ENCODE assay signal across 26 mouse cellular contexts in the genomic region with DNA sequence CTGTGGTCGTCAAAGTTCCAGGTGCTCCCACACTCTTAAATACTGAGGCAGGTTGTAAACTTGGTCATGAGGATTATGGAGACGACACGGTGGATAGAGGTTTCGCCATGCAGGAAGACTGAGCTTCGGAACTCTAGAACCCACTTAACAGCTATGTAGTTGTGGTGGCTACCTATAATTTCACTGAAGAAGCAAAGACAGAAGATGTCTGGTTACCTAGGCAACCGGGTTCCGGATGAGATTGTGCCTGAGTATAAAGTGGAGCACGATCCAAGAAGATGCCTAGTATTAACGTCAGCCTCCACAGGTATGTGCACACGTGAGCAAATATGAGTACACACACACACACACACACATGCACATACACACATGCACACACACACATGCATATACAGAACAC.
DNase-seq lines count a peak whose midpoint lies in the region; ATAC-seq and TF ChIP-seq lines count a peak whose summit lies in the region.
"Had no signal": no experiment of that assay in that cellular context is flagged by ENCODE, and none has a peak within 500 bp of the region (broad histone marks: within the 10 kb centered on the region; RNA-seq: fewer than 3 reads in every experiment).

No protein-coding gene starts in this region.

- no peak overlapping the region for H3K4me2 ChIP-seq in forebrain, embryonic 16.5 days (ENCODE audit: low read length)
- H3K4me2 ChIP-seq in forebrain, embryonic 11.5 days (ENCODE audit: low read depth, low read length, severe bottlenecking), result no peak overlapping the region
- H3K4me2 ChIP-seq: heart, embryonic 13.5 days; hindbrain, embryonic 14.5 days; kidney, embryonic 15.5 days; neural tube, embryonic 12.5 days had no signal

- no peak for TF ChIP-seq CTCF in layer of hippocampus, adult 2 months (conservative IDR thresholded peaks at IDR 0.05)

- H3K27ac ChIP-seq in forebrain, embryonic 16.5 days (ENCODE audit: low read length), result peak overlapping the region; percentile 67
- H3K27ac ChIP-seq in forebrain, embryonic 11.5 days (ENCODE audit: low read depth, low read length), result no peak overlapping the region
- H3K27ac ChIP-seq in layer of hippocampus, adult 2 months, result peak overlapping the region; percentile 83
- H3K27ac ChIP-seq: heart, embryonic 13.5 days; hindbrain, embryonic 14.5 days; kidney, embryonic 15.5 days; liver, embryonic 14.5 days; neural tube, embryonic 12.5 days had no signal

- no peak for DNase-seq in forebrain, embryonic 11.5 days (ENCODE audit: low spot score)
- peak in 1 of 2 experiments; percentile 17 for DNase-seq in layer of hippocampus, adult 2 months (ENCODE audit: low spot score in 2 of 2)
- DNase-seq in layer of hippocampus, postnatal 36 days, result no peak
- peak; percentile 44 for DNase-seq in right cerebral cortex, adult 18-20 months
- no peak for DNase-seq in right cerebral cortex, postnatal 25 days
- peak; percentile 8 for DNase-seq in right cerebral cortex, postnatal 14 days
- DNase-seq: adrenal gland, postnatal 14 days; cerebellum, adult 2 months; cerebellum, postnatal 14 days; gastrocnemius, postnatal 10 days; heart, postnatal 10 days; kidney, adult 18-20 months; kidney, postnatal 25 days; liver; lung, adult 2 months; lung, postnatal 10 days; midbrain, embryonic 14.5 days; thymus, postnatal 4 days had no signal

- H3K4me1 ChIP-seq in forebrain, embryonic 16.5 days (replicated peaks; ENCODE audit: control insufficient read depth, insufficient read depth, low read length), result peaks cover 10% of the 10 kb centered on the region
- no peaks in the 10 kb centered on the region for H3K4me1 ChIP-seq in forebrain, embryonic 11.5 days (replicated peaks; ENCODE audit: control insufficient read depth, insufficient read depth, low read length)
- H3K4me1 ChIP-seq: heart, embryonic 13.5 days; kidney, embryonic 15.5 days; neural tube, embryonic 12.5 days had no signal

- no peak overlapping the region for H3K9ac ChIP-seq in forebrain, embryonic 16.5 days (replicated peaks; ENCODE audit: low read depth, low read length)
- no peak overlapping the region for H3K9ac ChIP-seq in forebrain, embryonic 11.5 days (ENCODE audit: low read length)
- H3K9ac ChIP-seq: heart, embryonic 13.5 days; hindbrain, embryonic 14.5 days; kidney, embryonic 15.5 days; liver, embryonic 14.5 days; neural tube, embryonic 12.5 days had no signal

- ATAC-seq in forebrain, embryonic 16.5 days, result no peak
- ATAC-seq in forebrain, embryonic 11.5 days (replicated peaks; ENCODE audit: low FRiP score), result no peak
- ATAC-seq in monocyte, adult 5-6 weeks (replicated peaks; ENCODE audit: insufficient number of reproducible peaks, low FRiP score, low TSS enrichment, poor library complexity, severe bottlenecking), result no peak

- WGBS in forebrain, embryonic 16.5 days, result 82% methylated on average over 10 of the region's 10 CpGs
- 93% methylated on average over 10 of the region's 10 CpGs for WGBS in forebrain, embryonic 11.5 days

- no peaks in the 10 kb centered on the region for H3K9me3 ChIP-seq in forebrain, embryonic 16.5 days (ENCODE audit: control insufficient read depth, low read length)
- no peaks in the 10 kb centered on the region for H3K9me3 ChIP-seq in forebrain, embryonic 11.5 days (ENCODE audit: control insufficient read depth, low read length)
- H3K9me3 ChIP-seq: heart, embryonic 13.5 days; kidney, embryonic 15.5 days; neural tube, embryonic 12.5 days had no signal

- no peaks in the 10 kb centered on the region for H3K36me3 ChIP-seq in forebrain, embryonic 16.5 days (ENCODE audit: control insufficient read depth, insufficient read depth)
- H3K36me3 ChIP-seq in forebrain, embryonic 11.5 days (ENCODE audit: control insufficient read depth, insufficient read depth, low read length), result no peaks in the 10 kb centered on the region
- H3K36me3 ChIP-seq: heart, embryonic 13.5 days; kidney, embryonic 15.5 days; neural tube, embryonic 12.5 days had no signal

- H3K4me3 ChIP-seq in forebrain, embryonic 16.5 days (replicated peaks; ENCODE audit: low read length), result no peak overlapping the region
- no peak overlapping the region for H3K4me3 ChIP-seq in forebrain, embryonic 11.5 days (ENCODE audit: low read depth, low read length)
- no peak overlapping the region for H3K4me3 ChIP-seq in layer of hippocampus, adult 2 months
- H3K4me3 ChIP-seq: heart, embryonic 13.5 days; kidney, embryonic 15.5 days; myocyte; neural tube, embryonic 12.5 days had no signal

- no peaks in the 10 kb centered on the region for H3K27me3 ChIP-seq in forebrain, embryonic 16.5 days (replicated peaks; ENCODE audit: control insufficient read depth, insufficient read depth, low read length)
- no peaks in the 10 kb centered on the region for H3K27me3 ChIP-seq in forebrain, embryonic 11.5 days (ENCODE audit: control insufficient read depth, insufficient read depth, low read length)
- H3K27me3 ChIP-seq: heart, embryonic 13.5 days; kidney, embryonic 15.5 days; neural tube, embryonic 12.5 days had no signal

Comparison
In these comparisons a context has a peak if more than half of its experiments do, and no peak if none do; other contexts are left out.
1. DNase-seq: peak in right cerebral cortex, adult 18-20 months (single experiment) and right cerebral cortex, postnatal 14 days (single experiment); none in forebrain, embryonic 11.5 days (single experiment), layer of hippocampus, postnatal 36 days (0 of 2) and right cerebral cortex, postnatal 25 days (single experiment).